Mouse (Mus musculus): ENCODE results near the gene Hoxb4. TPM values are rescaled to one million over a fixed set of nuclear protein-coding genes. Genes with fewer than 3 reads are reported as not detected.

Hoxb4 gene
- polyA plus RNA-seq, 1 experiment from 2014 or later = 10.2 TPM

GRCm38 (mm10) chr11:96303151-96304099 is 14.6 kb upstream of the Hoxb4 start, which contains the start of gene Hoxb5:
TSS of gene Hoxb5 (plus strand) at chr11:96303336.
- under 1% methylated on average over 69 of the region's 69 CpGs for WGBS
- peak within 1 kb of the TSS; percentile 99 for H3K4me3 ChIP-seq
- ATAC-seq (ENCODE audit: low FRiP score, low read depth) = peak; percentile 55
- peak within 1 kb of the TSS; percentile 99 for H3K27ac ChIP-seq
- no peaks in the 10 kb centered on the region for H3K27me3 ChIP-seq (replicated peaks)
- peaks cover 48% of the 10 kb centered on the region for H3K4me1 ChIP-seq
- peak within 1 kb of the TSS; percentile 100 for H3K9ac ChIP-seq
- no peaks in the 10 kb centered on the region for H3K9me3 ChIP-seq
- peak within 1 kb of the TSS; percentile 100 for H3K4me2 ChIP-seq (replicated peaks)
- peaks cover 26% of the 10 kb centered on the region for H3K36me3 ChIP-seq

GRCm38 (mm10) chr11:96304381-96305195 is 13.5 kb upstream of the Hoxb4 start:
- H3K4me1 ChIP-seq = peaks cover 60% of the 10 kb centered on the region
- H3K9ac ChIP-seq = peak overlapping the region; percentile 100
- ATAC-seq (ENCODE audit: low FRiP score, low read depth) = no peak
- peak overlapping the region; percentile 100 for H3K4me2 ChIP-seq (replicated peaks)
- WGBS = under 1% methylated on average over 38 of the region's 38 CpGs
- no peaks in the 10 kb centered on the region for H3K9me3 ChIP-seq
- peaks cover 26% of the 10 kb centered on the region for H3K36me3 ChIP-seq
- H3K27me3 ChIP-seq (replicated peaks) = no peaks in the 10 kb centered on the region
- peak overlapping the region; percentile 99 for H3K4me3 ChIP-seq
- H3K27ac ChIP-seq = peak overlapping the region; percentile 99

- peak overlapping the region; percentile 100 for H3K9ac ChIP-seq
- peak overlapping the region; percentile 100 for H3K4me2 ChIP-seq (replicated peaks)
- H3K36me3 ChIP-seq = peaks cover 24% of the 10 kb centered on the region
- peaks cover 61% of the 10 kb centered on the region for H3K4me1 ChIP-seq
- ATAC-seq (ENCODE audit: low FRiP score, low read depth) = no peak
- H3K27me3 ChIP-seq (replicated peaks) = no peaks in the 10 kb centered on the region
- peak overlapping the region; percentile 99 for H3K4me3 ChIP-seq
- WGBS = 12% methylated on average over 6 of the region's 6 CpGs
- H3K27ac ChIP-seq = peak overlapping the region; percentile 99
- H3K9me3 ChIP-seq = no peaks in the 10 kb centered on the region
These were observed 12.4 kb upstream of the Hoxb4 start for GRCm38 (mm10) chr11:96305505-96306182.

- peak overlapping the region; percentile 100 for H3K4me2 ChIP-seq (replicated peaks)
- no peaks in the 10 kb centered on the region for H3K9me3 ChIP-seq
- peak overlapping the region; percentile 99 for H3K4me3 ChIP-seq
- H3K4me1 ChIP-seq = peaks cover 65% of the 10 kb centered on the region
- H3K27me3 ChIP-seq (replicated peaks) = no peaks in the 10 kb centered on the region
- peaks cover 18% of the 10 kb centered on the region for H3K36me3 ChIP-seq
- WGBS = under 1% methylated on average over 7 of the region's 7 CpGs
- H3K9ac ChIP-seq = peak overlapping the region; percentile 100
- peak; percentile 19; the same call in 1 of the 2 replicates for ATAC-seq (ENCODE audit: low FRiP score, low read depth)
- H3K27ac ChIP-seq = peak overlapping the region; percentile 99
These were observed 11.7 kb upstream of the Hoxb4 start for GRCm38 (mm10) chr11:96306183-96306907.

GRCm38 (mm10) chr11:96306908-96307269 is 11.2 kb upstream of the Hoxb4 start:
- peak overlapping the region; percentile 100 for H3K9ac ChIP-seq
- peak; percentile 63 for ATAC-seq (ENCODE audit: low FRiP score, low read depth)
- H3K4me1 ChIP-seq = peaks cover 65% of the 10 kb centered on the region
- H3K27me3 ChIP-seq (replicated peaks) = no peaks in the 10 kb centered on the region
- peak overlapping the region; percentile 99 for H3K4me3 ChIP-seq
- 2% methylated on average over 13 of the region's 13 CpGs for WGBS
- H3K27ac ChIP-seq = peak overlapping the region; percentile 99
- no peaks in the 10 kb centered on the region for H3K9me3 ChIP-seq
- H3K36me3 ChIP-seq = peaks cover 13% of the 10 kb centered on the region
- peak overlapping the region; percentile 100 for H3K4me2 ChIP-seq (replicated peaks)

- Histone ChIP-seq H3K27me3 (replicated peaks) (no peaks in the 10 kb centered on the region), H3K36me3 (peaks cover 10% of the 10 kb centered on the region), H3K9ac (peak overlapping the region; percentile 100), H3K4me3 (peak overlapping the region; percentile 99), H3K27ac (peak overlapping the region; percentile 100), H3K9me3 (no peaks in the 10 kb centered on the region), H3K4me1 (peaks cover 73% of the 10 kb centered on the region), H3K4me2 (replicated peaks) (peak overlapping the region; percentile 100)
- no peak for ATAC-seq (ENCODE audit: low FRiP score, low read depth)
- WGBS = 1% methylated on average over 4 of the region's 4 CpGs
These were observed 9.3 kb upstream of the Hoxb4 start for GRCm38 (mm10) chr11:96308763-96309162.

GRCm38 (mm10) chr11:96309288-96309687 is 8.8 kb upstream of the Hoxb4 start:
- 3% methylated on average over 4 of the region's 4 CpGs for WGBS
- peaks cover 8% of the 10 kb centered on the region for H3K36me3 ChIP-seq
- ATAC-seq (ENCODE audit: low FRiP score, low read depth) = no peak
- H3K9me3 ChIP-seq = no peaks in the 10 kb centered on the region
- H3K4me1 ChIP-seq = peaks cover 76% of the 10 kb centered on the region
- peak overlapping the region; percentile 100 for H3K27ac ChIP-seq
- H3K4me2 ChIP-seq (replicated peaks) = peak overlapping the region; percentile 100
- peak overlapping the region; percentile 100 for H3K9ac ChIP-seq
- no peaks in the 10 kb centered on the region for H3K27me3 ChIP-seq (replicated peaks)
- H3K4me3 ChIP-seq = peak overlapping the region; percentile 99

GRCm38 (mm10) chr11:96310183-96310938 is 7.7 kb upstream of the Hoxb4 start:
- H3K4me1 ChIP-seq = peaks cover 83% of the 10 kb centered on the region
- H3K4me2 ChIP-seq (replicated peaks) = peak overlapping the region; percentile 100
- peaks cover 3% of the 10 kb centered on the region for H3K36me3 ChIP-seq
- ATAC-seq (ENCODE audit: low FRiP score, low read depth) = 0 out of 2 replicates have a peak, but pooled peaks have one; percentile 54
- peak overlapping the region; percentile 100 for H3K9ac ChIP-seq
- no peaks in the 10 kb centered on the region for H3K9me3 ChIP-seq
- peak overlapping the region; percentile 100 for H3K27ac ChIP-seq
- WGBS = 2% methylated on average over 20 of the region's 20 CpGs
- H3K4me3 ChIP-seq = peak overlapping the region; percentile 99
- H3K27me3 ChIP-seq (replicated peaks) = no peaks in the 10 kb centered on the region

- WGBS = 2% methylated on average over 6 of the region's 6 CpGs
- Histone ChIP-seq H3K4me1 (peaks cover 81% of the 10 kb centered on the region), H3K9ac (peak overlapping the region; percentile 100), H3K27me3 (replicated peaks) (no peaks in the 10 kb centered on the region), H3K4me2 (replicated peaks) (peak overlapping the region; percentile 100), H3K4me3 (peak overlapping the region; percentile 99), H3K27ac (peak overlapping the region; percentile 100), H3K9me3 (no peaks in the 10 kb centered on the region), H3K36me3 (no peaks in the 10 kb centered on the region)
- ATAC-seq (ENCODE audit: low FRiP score, low read depth) = no peak
These were observed 7.0 kb upstream of the Hoxb4 start for GRCm38 (mm10) chr11:96311097-96311496.

- no peaks in the 10 kb centered on the region for H3K36me3 ChIP-seq
- peak overlapping the region; percentile 100 for H3K27ac ChIP-seq
- ATAC-seq (ENCODE audit: low FRiP score, low read depth) = peak; percentile 55
- H3K9me3 ChIP-seq = no peaks in the 10 kb centered on the region
- H3K27me3 ChIP-seq (replicated peaks) = no peaks in the 10 kb centered on the region
- H3K4me3 ChIP-seq = peak overlapping the region; percentile 99
- peak overlapping the region; percentile 100 for H3K9ac ChIP-seq
- peak overlapping the region; percentile 100 for H3K4me2 ChIP-seq (replicated peaks)
- H3K4me1 ChIP-seq = peaks cover 80% of the 10 kb centered on the region
- under 1% methylated on average over 31 of the region's 31 CpGs for WGBS
These were observed 6.3 kb upstream of the Hoxb4 start for GRCm38 (mm10) chr11:96311520-96312417.
